Mouse (Mus musculus): Measurements from ENCODE around the gene Epop. TPM values are rescaled to one million over a fixed set of nuclear protein-coding genes. Genes with fewer than 3 reads are reported as not detected.

Gene Epop
- polyA plus RNA-seq, 1 experiment from 2014 or later: 3.1 TPM

DNA sequence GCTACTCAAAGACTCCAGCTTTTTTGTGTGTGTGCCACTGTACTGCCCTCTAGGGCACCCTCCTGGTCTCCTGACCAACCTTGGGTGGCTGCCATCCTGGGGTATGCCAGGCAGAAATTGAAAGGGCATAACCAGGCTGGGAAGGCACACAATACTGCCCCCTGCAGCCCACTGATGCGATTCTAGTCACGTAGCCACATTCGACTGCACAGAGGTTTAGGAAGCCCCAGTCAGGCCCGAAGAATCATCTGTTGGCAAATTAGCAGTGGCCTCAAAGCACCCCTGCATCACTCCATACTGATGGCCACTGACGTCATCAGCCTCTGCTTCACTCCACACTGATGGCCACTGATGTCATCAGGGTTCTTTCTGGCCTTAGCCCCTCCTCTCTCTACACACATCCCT lies 10.1 kb downstream of the Epop start:
- H3K4me1 ChIP-seq (replicated peaks; ENCODE audit: control insufficient read depth, insufficient read depth, low read length): no peaks in the 10 kb centered on the region
- H3K4me3 ChIP-seq (ENCODE audit: low read depth, low read length): no peak overlapping the region
- no peak overlapping the region for H3K4me2 ChIP-seq (ENCODE audit: low read length)
- peaks cover 22% of the 10 kb centered on the region for H3K27me3 ChIP-seq (replicated peaks; ENCODE audit: control insufficient read depth, insufficient read depth, low read length)
- 0 out of 2 replicates have a peak, but pooled peaks have one; percentile 8 for ATAC-seq (replicated peaks; ENCODE audit: low FRiP score, low TSS enrichment, low read depth)
- no peaks in the 10 kb centered on the region for H3K9me3 ChIP-seq (ENCODE audit: control insufficient read depth, low read length)
- H3K9ac ChIP-seq (ENCODE audit: low read length): no peak overlapping the region
- H3K27ac ChIP-seq (ENCODE audit: low read depth): no peak overlapping the region
- DNase-seq (ENCODE audit: low spot score): peak; percentile 57
- no peaks in the 10 kb centered on the region for H3K36me3 ChIP-seq (ENCODE audit: control insufficient read depth, insufficient read depth, low read length)
- 58% methylated on average over 5 of the region's 5 CpGs for WGBS

- Histone ChIP-seq H3K4me1 (replicated peaks; ENCODE audit: control insufficient read depth, insufficient read depth, low read length) (no peaks in the 10 kb centered on the region), H3K36me3 (ENCODE audit: control insufficient read depth, insufficient read depth, low read length) (no peaks in the 10 kb centered on the region), H3K9ac (ENCODE audit: low read length) (no peak overlapping the region), H3K27ac (ENCODE audit: low read depth) (no peak overlapping the region), H3K4me2 (ENCODE audit: low read length) (no peak overlapping the region), H3K9me3 (ENCODE audit: control insufficient read depth, low read length) (no peaks in the 10 kb centered on the region), H3K27me3 (replicated peaks; ENCODE audit: control insufficient read depth, insufficient read depth, low read length) (peaks cover 16% of the 10 kb centered on the region), H3K4me3 (ENCODE audit: low read depth, low read length) (no peak overlapping the region)
- DNase-seq (ENCODE audit: low spot score) (no peak), ATAC-seq (replicated peaks; ENCODE audit: low FRiP score, low TSS enrichment, low read depth) (no peak)
- WGBS: 33% methylated on average over 11 of the region's 11 CpGs
Measured at GRCm38 (mm10) chr11:97618368-97618767, 11.1 kb downstream of the Epop start.

DNA sequence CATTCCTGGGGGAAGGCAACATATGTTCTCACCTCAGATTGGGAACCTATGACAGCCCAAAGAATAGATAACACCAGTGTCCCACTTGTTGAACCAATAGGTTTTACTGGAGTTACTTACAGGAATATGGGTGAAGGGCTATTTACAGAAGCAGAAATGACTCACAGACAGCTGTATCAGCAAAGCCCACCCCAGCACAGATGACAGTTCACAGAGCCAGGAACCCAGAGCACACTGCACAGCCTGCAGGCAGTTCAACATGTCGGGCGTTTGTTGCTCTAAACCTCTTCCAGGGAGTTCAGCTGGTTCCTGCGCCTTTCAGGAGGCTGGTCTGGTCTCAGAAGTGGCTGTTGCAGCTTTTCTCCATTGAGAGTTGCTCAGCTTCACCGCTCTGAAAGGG lies 14.2 kb downstream of the Epop start:
- WGBS: 50% methylated on average over 4 of the region's 4 CpGs
- ATAC-seq (replicated peaks; ENCODE audit: low FRiP score, low TSS enrichment, low read depth) (no peak), DNase-seq (ENCODE audit: low spot score) (no peak)
- Histone ChIP-seq H3K4me1 (replicated peaks; ENCODE audit: control insufficient read depth, insufficient read depth, low read length) (no peaks in the 10 kb centered on the region), H3K36me3 (ENCODE audit: control insufficient read depth, insufficient read depth, low read length) (no peaks in the 10 kb centered on the region), H3K9ac (ENCODE audit: low read length) (no peak overlapping the region), H3K9me3 (ENCODE audit: control insufficient read depth, low read length) (no peaks in the 10 kb centered on the region), H3K27me3 (replicated peaks; ENCODE audit: control insufficient read depth, insufficient read depth, low read length) (peaks cover 16% of the 10 kb centered on the region), H3K4me3 (ENCODE audit: low read depth, low read length) (no peak overlapping the region), H3K27ac (ENCODE audit: low read depth) (no peak overlapping the region), H3K4me2 (ENCODE audit: low read length) (no peak overlapping the region)

GRCm38 (mm10) chr11:97611076-97611475 lies 18.4 kb downstream of the Epop start:
- no peaks in the 10 kb centered on the region for H3K4me1 ChIP-seq (replicated peaks; ENCODE audit: control insufficient read depth, insufficient read depth, low read length)
- H3K4me2 ChIP-seq (ENCODE audit: low read length): no peak overlapping the region
- H3K4me3 ChIP-seq (ENCODE audit: low read depth, low read length): no peak overlapping the region
- H3K9ac ChIP-seq (ENCODE audit: low read length): no peak overlapping the region
- H3K27ac ChIP-seq (ENCODE audit: low read depth): no peak overlapping the region
- no peaks in the 10 kb centered on the region for H3K9me3 ChIP-seq (ENCODE audit: control insufficient read depth, low read length)
- DNase-seq (ENCODE audit: low spot score): no peak
- no peaks in the 10 kb centered on the region for H3K27me3 ChIP-seq (replicated peaks; ENCODE audit: control insufficient read depth, insufficient read depth, low read length)
- no peak for ATAC-seq (replicated peaks; ENCODE audit: low FRiP score, low TSS enrichment, low read depth)
- 60% methylated on average over 8 of the region's 8 CpGs for WGBS
- no peaks in the 10 kb centered on the region for H3K36me3 ChIP-seq (ENCODE audit: control insufficient read depth, insufficient read depth, low read length)

DNA sequence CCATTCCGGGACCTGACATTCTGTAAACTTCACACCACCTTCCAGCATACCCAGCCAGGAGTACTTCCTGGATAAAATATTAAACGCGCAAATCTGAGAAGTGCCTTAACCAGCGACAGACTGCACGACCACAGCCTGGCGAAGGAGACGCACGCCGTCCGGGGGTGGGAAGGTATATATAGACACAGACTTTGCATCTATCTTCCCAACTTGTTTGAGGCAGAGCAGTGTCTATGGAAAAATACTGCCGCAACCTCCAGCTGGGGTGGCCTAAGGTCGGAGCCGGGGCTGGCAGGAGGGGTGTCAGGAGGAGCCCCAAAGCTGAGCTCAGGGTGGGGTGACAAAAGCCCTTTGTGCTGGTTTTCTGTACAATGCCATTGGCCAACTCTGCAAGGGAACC lies 19.8 kb downstream of the Epop start:
- Histone ChIP-seq H3K9me3 (ENCODE audit: control insufficient read depth, low read length) (no peaks in the 10 kb centered on the region), H3K4me3 (ENCODE audit: low read depth, low read length) (no peak overlapping the region), H3K9ac (ENCODE audit: low read length) (no peak overlapping the region), H3K4me1 (replicated peaks; ENCODE audit: control insufficient read depth, insufficient read depth, low read length) (no peaks in the 10 kb centered on the region), H3K4me2 (ENCODE audit: low read length) (no peak overlapping the region), H3K27me3 (replicated peaks; ENCODE audit: control insufficient read depth, insufficient read depth, low read length) (no peaks in the 10 kb centered on the region), H3K27ac (ENCODE audit: low read depth) (no peak overlapping the region), H3K36me3 (ENCODE audit: control insufficient read depth, insufficient read depth, low read length) (no peaks in the 10 kb centered on the region)
- 80% methylated on average over 13 of the region's 13 CpGs for whole genome bisulfite sequencing
- DNase-seq (ENCODE audit: low spot score) (no peak), ATAC-seq (replicated peaks; ENCODE audit: low FRiP score, low TSS enrichment, low read depth) (no peak)

GRCm38 (mm10) chr11:97608933-97609332 lies 20.6 kb downstream of the Epop start:
- DNase-seq (ENCODE audit: low spot score): no peak
- Histone ChIP-seq H3K36me3 (ENCODE audit: control insufficient read depth, insufficient read depth, low read length) (no peaks in the 10 kb centered on the region), H3K4me3 (ENCODE audit: low read depth, low read length) (no peak overlapping the region), H3K9ac (ENCODE audit: low read length) (no peak overlapping the region), H3K27ac (ENCODE audit: low read depth) (no peak overlapping the region), H3K27me3 (replicated peaks; ENCODE audit: control insufficient read depth, insufficient read depth, low read length) (no peaks in the 10 kb centered on the region), H3K9me3 (ENCODE audit: control insufficient read depth, low read length) (no peaks in the 10 kb centered on the region), H3K4me2 (ENCODE audit: low read length) (no peak overlapping the region), H3K4me1 (replicated peaks; ENCODE audit: control insufficient read depth, insufficient read depth, low read length) (no peaks in the 10 kb centered on the region)
- 55% methylated on average over 4 of the region's 4 CpGs for WGBS
- no peak for ATAC-seq (replicated peaks; ENCODE audit: low FRiP score, low TSS enrichment, low read depth)

- Histone ChIP-seq H3K4me2 (ENCODE audit: low read length) (no peak overlapping the region), H3K27ac (ENCODE audit: low read depth) (no peak overlapping the region), H3K27me3 (replicated peaks; ENCODE audit: control insufficient read depth, insufficient read depth, low read length) (no peaks in the 10 kb centered on the region), H3K4me3 (ENCODE audit: low read depth, low read length) (no peak overlapping the region), H3K36me3 (ENCODE audit: control insufficient read depth, insufficient read depth, low read length) (no peaks in the 10 kb centered on the region), H3K9ac (ENCODE audit: low read length) (no peak overlapping the region), H3K9me3 (ENCODE audit: control insufficient read depth, low read length) (no peaks in the 10 kb centered on the region), H3K4me1 (replicated peaks; ENCODE audit: control insufficient read depth, insufficient read depth, low read length) (no peaks in the 10 kb centered on the region)
- WGBS: 95% methylated on average over 8 of the region's 8 CpGs
- no peak for DNase-seq (ENCODE audit: low spot score)
- ATAC-seq (replicated peaks; ENCODE audit: low FRiP score, low TSS enrichment, low read depth): no peak
Measured at GRCm38 (mm10) chr11:97607056-97607725, 22.3 kb downstream of the Epop start.

DNA sequence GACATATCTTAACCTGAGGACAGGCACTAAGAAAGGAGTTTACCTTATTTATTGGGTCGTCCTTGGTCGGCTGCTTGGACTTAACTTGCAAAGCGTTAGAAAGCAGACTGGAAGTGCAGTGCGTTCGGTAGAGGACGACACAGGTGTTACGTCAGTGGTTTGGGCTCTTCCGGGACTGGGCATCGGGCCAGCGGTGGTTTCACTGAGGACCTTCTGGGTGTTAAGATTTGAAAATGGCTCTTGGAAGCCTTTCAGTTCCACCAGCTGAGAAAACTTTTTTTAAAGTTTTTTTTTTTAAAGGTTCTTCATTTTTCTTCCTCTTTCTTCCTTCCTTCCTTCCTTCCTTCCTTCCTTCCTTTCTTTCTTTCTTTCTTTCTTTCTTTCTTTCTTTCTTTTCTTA lies 25.6 kb downstream of the Epop start:
- H3K4me3 ChIP-seq (ENCODE audit: low read depth, low read length): no peak overlapping the region
- H3K9ac ChIP-seq (ENCODE audit: low read length): no peak overlapping the region
- H3K9me3 ChIP-seq (ENCODE audit: control insufficient read depth, low read length): no peaks in the 10 kb centered on the region
- DNase-seq (ENCODE audit: low spot score): no peak
- no peaks in the 10 kb centered on the region for H3K27me3 ChIP-seq (replicated peaks; ENCODE audit: control insufficient read depth, insufficient read depth, low read length)
- 68% methylated on average over 10 of the region's 10 CpGs for WGBS
- H3K4me2 ChIP-seq (ENCODE audit: low read length): no peak overlapping the region
- no peaks in the 10 kb centered on the region for H3K36me3 ChIP-seq (ENCODE audit: control insufficient read depth, insufficient read depth, low read length)
- no peak for ATAC-seq (replicated peaks; ENCODE audit: low FRiP score, low TSS enrichment, low read depth)
- H3K4me1 ChIP-seq (replicated peaks; ENCODE audit: control insufficient read depth, insufficient read depth, low read length): no peaks in the 10 kb centered on the region
- no peak overlapping the region for H3K27ac ChIP-seq (ENCODE audit: low read depth)

- H3K9ac ChIP-seq (ENCODE audit: low read length): no peak overlapping the region
- no peak overlapping the region for H3K4me3 ChIP-seq (ENCODE audit: low read depth, low read length)
- no peaks in the 10 kb centered on the region for H3K4me1 ChIP-seq (replicated peaks; ENCODE audit: control insufficient read depth, insufficient read depth, low read length)
- no peak for ATAC-seq (replicated peaks; ENCODE audit: low FRiP score, low TSS enrichment, low read depth)
- no peaks in the 10 kb centered on the region for H3K36me3 ChIP-seq (ENCODE audit: control insufficient read depth, insufficient read depth, low read length)
- no peak for DNase-seq (ENCODE audit: low spot score)
- no peaks in the 10 kb centered on the region for H3K27me3 ChIP-seq (replicated peaks; ENCODE audit: control insufficient read depth, insufficient read depth, low read length)
- WGBS: 25% methylated on average over 6 of the region's 6 CpGs
- H3K4me2 ChIP-seq (ENCODE audit: low read length): no peak overlapping the region
- no peak overlapping the region for H3K27ac ChIP-seq (ENCODE audit: low read depth)
- H3K9me3 ChIP-seq (ENCODE audit: control insufficient read depth, low read length): no peaks in the 10 kb centered on the region
Measured at GRCm38 (mm10) chr11:97602223-97602622, 27.3 kb downstream of the Epop start.

Data from intestine, embryonic 14.5 days (tissue).